Mouse (Mus musculus) heart, postnatal 25 days (tissue): ENCODE measurements around the gene Atp5k. TPM values are rescaled to one million over a fixed set of nuclear protein-coding genes. Genes with fewer than 3 reads are reported as not detected.

Source experiments
- DNase-seq: peaks from one replicate; pipeline ENCODE4 v3.0.0; 2022; ENCODE audit warnings: low spot score
- intact Hi-C: fragments of 180-260 bp; cut with DNase I; formaldehyde crosslinking; loops from one replicate; pipeline ENCODE4 v1.15.1; 2025
- total RNA-seq, 2 experiments: library from RNA; stranded (reverse); gene quantifications; 2 replicates each; pipeline ENCODE4 v1.2.3; 2021

The Atp5k gene
- 1,000 to 10,000 TPM; 1,102 to 1,112 TPM for total RNA-seq

DNA sequence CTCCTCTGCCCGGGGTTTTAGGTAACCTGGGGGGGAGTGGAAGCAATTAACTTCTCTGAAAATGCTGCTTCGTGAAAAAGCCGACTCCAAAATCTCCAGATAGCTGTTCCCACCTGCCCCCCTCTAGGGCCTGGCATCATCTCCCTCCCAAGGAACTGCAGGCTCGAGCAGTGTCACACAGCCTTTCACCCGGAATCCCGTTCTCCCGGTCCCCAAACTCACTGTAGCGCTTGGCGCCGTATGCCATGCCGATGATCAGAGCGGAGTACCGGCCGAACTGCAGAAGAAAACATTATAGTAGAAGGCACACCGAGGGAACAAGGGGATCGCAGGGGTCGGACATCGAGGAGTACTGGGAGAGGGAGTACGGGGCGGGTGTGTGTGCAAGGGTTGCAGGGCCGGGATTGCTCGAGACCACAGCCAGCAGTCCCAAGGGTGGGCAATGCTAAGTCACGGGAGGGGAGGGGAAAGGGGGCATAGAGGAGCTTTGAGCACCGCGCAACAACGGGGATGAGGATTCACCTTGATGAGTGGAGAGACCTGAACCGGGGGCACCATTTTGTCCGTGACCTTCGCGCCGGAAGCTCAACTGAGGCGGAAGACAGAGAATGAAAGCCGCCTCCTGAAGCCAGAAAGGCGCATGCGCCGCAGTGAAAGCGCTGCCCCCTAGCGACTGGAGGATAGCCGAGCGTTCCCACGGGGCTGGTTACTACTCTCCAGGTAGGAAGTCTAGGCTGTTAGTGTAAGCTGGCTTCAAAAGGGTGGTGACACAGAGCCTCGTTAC is at the start of gene Atp5k:
TSS of gene Atp5k (minus strand) at position 645 of the 784 bp plus-strand sequence.
- intact Hi-C loops = loop anchor here (1.0 to 5.0 kb wide), 2 partner anchors 25 to 198 kb away; no protein-coding TSS in a partner anchor
- DNase-seq = peak; percentile 82

DNA sequence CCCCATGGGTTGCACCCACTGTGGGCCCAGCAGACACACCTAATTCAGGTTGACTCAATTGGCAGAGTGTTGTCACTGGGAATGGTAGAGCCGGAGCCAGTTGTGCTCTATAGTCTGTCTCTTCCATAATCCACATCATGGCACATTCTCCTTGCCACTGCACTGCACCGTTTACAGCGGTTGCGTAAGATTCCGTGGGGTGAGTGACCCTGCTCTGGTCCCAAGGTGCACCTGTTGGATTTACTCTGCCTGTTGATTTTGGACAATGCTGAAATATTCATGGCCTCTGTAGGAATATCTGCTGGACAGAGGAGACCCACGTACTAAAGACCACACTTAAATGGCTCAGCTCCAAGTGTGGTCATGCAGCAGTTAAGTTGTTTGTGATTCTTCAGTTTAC is 48.8 kb upstream of the Atp5k start:
- intact Hi-C loops = no loop called here
- no peak for DNase-seq

DNA sequence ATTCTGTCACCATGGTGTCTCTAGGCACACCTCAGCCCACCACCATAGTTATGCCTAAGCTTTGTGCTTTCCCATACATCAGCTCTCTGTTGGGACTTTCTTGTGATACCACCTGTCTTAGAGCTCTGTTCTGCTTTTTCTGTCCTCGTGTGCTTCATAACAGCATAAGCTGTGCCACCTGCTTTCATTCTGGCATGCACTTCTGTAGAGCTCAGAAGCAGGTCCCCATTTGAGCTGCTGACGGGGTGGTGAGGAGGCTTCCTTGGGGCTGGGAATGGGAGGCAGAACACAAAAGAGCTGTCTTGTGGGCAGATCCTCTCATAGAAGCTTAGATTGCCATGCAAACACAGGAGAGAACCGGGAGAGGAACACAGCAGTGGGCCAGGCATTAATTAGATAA is 41.7 kb upstream of the Atp5k start:
- DNase-seq = no peak
- intact Hi-C loops = no loop called here

DNA sequence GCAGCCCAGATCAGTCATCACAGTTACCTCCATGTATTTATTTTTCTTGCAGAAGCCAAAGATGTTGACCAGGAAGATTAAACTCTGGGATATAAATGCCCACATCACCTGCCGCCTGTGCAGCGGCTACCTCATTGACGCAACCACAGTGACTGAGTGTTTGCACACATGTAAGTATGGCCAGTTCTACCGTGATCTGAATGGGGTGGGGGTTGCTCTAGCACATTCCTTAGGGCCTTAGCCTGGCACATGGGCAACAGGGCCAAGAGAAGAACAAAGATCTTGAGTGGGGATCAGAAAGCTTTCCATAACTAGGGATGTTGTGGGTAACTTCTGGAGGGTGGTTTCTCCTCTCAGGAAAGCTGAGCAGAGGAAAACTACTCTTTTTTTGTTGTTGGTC is 39.5 kb upstream of the Atp5k start:
- intact Hi-C loops = no loop called here
- no peak for DNase-seq

DNA sequence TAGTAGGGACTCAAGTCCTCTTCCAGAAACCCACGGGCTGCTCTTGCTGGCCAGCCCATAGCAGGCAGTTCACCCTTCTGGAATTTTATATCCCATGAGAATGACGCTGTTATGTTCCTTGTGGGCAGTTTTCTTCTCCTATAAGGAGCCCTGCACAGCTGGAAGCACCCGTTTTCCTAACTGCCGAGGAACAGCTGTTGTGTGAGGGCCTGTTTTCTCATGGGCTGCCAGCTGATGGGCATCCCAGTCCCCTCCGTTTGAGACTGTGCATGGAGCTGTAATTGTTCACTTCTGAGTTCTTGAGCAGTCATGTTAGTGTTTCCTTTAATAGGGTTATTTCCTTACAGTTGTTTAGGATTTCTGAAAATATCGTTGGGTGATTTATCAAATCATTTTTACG is 35.4 kb upstream of the Atp5k start:
- intact Hi-C loops = loop anchor here (10.0 kb wide), 1 partner anchor 205 kb away; the partner anchor contains the start of gene Dr1
- no peak for DNase-seq

DNA sequence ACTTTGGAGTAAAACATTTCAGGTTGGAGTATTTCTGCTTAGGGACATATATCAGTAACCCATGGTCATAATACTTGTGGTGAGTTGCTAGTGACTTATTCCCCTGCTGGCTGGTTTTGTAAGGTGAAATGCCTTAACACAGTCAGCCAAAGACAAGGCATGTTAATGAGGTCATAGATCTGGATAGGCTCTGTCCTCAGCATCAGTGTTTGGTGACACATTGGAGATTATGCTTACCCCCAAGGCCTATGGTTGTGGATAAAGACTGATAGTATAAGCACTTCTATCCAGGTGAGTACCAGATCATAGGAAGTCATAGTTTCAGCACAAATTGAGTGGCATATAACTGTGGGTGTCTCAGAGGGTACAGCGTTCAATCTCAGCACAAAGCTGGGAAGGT is 32.4 kb upstream of the Atp5k start:
- DNase-seq = no peak
- intact Hi-C loops = loop anchor here (10.0 kb wide), 1 partner anchor 202 kb away; the partner anchor contains the start of gene Dr1

DNA sequence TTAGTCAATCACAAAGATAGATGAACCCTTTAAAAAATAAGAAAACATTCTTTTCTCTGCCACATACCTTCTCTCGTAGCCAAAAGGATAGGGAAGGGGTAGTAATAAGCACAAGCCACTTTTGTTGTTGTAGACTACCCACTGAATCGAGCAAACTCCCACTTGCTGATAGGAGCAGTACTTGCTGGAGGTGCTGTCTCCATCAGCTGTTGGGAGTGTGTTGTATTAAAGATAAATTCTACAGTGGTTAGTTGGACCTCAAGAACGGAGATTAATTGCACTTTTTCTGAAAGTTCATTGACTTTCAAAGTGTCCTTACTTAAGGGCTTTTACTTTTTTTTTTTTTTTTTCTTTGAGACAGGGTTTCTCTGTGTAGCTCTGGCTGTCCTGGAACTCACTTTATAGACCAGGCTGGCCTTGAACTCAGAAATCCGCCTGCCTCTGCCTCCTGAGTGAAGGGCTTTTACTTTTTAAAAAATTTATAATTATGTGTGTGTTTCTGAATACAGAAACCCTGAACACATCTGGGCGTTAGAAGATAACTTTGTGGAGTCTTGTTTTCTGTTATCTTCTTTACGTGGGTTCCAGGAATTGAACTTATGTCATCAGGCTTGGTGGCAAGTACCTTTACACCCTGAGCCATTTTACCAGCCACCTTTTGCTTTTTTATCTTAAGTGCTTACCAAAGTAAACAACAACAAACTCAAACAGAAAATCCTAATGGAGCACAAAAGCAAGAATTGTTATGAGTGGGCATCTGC is 31.1 kb upstream of the Atp5k start:
- no peak for DNase-seq
- intact Hi-C loops = loop anchor here (10.0 kb wide), 1 partner anchor 201 kb away; the partner anchor contains the start of gene Dr1

DNA sequence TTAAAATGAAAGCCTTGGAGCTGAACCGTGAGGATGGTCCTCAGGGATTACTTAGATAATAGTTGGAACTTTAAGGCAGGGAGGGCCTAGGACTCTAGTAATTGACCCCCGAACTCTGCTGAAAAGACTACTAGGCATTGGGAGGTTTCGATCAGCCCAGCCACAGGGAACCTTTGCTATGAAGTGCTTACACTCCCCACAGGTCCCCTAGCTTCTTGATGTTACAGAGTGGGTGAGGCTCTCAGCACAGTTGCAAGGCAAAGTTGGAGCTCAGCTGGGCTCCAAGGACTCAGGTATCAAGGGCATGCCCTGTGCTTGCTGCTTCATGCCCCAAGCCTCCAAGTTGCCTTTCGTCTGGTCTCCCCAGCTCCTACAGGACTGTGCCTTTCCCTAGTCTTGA is 28.2 kb upstream of the Atp5k start:
- no peak for DNase-seq
- intact Hi-C loops = loop anchor here (10.0 kb wide), 1 partner anchor 198 kb away; the partner anchor contains the start of gene Dr1

DNA sequence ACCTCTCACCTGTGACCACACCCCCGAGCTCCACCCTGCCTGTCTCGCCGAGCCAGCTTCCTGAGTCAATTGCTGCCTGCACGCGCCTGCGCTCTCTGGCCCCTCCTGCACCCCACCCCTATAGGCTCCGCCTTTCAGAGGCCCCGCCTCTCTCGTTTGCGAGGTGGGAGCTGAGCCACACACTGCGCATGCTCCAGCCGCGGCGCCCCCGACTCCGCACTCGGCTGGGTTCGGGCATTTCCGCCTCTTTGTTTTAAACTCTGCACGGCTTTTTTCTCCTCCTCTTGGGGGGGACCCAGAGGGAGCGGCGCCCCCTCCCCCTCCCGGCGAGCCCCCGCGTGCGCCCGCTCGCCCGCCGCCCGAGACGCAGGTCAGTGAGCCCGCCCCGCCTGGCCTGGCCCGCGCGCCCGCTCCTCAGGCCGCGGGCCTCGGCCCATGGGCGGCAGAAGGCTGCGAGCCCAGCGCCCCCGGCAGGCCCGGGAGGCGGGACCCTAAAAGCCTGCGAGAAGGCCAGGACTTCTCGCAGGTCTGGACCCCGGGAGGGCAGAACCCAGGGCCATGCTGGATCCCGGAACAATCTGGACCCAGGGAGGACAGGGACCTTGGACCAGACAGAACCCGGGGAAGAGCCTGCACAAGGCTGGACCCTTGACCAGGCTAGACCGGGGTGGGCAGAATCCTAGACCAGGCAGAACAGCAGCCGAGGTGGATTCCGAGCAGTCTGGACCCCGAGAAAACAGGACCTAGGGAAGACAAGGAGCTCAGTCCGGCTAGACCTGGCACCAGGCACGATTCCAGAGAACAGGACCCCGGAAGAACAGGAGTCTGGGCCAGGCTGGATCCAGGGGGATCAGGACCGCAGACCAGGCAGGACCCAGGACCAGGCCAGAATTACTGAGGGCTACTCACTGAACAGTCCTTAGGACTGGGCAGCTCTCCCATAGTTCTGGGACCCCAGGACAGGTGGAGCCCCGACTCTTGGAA is 27.1 kb upstream of the Atp5k start, which contains the start of gene Pcgf3:
TSS of gene Pcgf3 (plus strand) at position 151 of the 984 bp plus-strand sequence.
- DNase-seq = peak; percentile 96
- intact Hi-C loops = loop anchor here (10.0 kb wide), 1 partner anchor 197 kb away; the partner anchor contains the start of gene Dr1

DNA sequence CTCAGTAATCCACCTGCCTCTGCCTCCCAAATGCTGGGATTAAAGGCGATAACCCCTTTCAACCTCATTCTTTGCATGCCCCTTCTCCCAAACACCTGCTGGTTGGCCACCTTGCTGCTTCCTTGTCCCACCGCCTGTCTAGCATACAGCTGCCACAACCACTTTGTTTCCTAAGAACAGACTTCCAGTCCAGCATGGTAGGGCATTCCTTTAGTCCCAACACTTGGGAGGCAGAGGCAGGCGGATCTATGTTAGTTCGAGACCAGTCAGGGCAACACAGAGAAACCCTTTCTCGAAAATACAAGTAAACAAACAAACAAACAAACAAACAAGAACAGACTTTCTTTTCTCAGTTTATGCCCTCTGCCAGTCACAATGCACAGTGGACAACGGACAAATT is 26.2 kb upstream of the Atp5k start:
- intact Hi-C loops = loop anchor here (10.0 kb wide), 1 partner anchor 196 kb away; the partner anchor contains the start of gene Dr1
- no peak for DNase-seq

DNA sequence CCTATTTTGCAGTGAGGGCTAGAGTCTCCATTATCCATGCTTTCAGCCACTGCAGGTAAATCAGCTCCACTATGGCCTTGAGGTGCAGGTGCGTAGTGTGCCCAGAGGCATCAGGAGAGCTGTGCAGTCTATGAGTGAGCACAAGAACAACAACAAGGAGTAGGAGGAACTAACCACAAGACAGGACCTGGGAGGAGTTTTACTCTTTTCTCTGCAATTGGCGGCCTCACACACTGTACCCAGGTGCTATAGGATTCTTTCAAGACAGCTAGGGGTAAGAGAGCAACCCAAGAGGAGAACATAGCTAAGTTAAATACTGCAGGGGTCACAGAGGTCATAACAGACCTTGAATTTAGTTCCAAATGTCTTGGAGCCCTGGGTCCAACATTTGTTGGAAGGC is 24.5 kb upstream of the Atp5k start:
- no peak for DNase-seq
- intact Hi-C loops = loop anchor here (1.0 kb wide), 1 partner anchor 24 kb away; the partner anchor contains the start of gene Atp5k

DNA sequence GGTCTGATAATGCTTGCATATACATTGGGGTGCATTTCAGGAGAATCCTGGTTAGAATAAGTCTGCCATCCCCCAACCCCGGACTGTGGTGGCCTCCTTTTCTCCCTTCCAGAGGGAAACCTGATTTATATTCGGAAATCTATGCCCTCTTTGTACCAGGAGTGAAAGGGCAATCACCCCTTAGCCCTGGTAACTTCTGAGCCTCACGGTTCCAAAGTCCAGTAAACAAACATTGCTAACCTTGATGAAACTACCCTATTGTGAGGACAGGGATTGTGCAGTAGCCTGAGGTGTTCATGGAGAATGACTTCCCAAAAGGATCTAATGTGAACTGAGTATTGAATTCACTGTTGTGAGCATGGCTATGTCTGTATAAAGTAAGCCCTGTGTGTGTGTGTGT is 19.8 kb upstream of the Atp5k start:
- DNase-seq = no peak
- intact Hi-C loops = no loop called here

DNA sequence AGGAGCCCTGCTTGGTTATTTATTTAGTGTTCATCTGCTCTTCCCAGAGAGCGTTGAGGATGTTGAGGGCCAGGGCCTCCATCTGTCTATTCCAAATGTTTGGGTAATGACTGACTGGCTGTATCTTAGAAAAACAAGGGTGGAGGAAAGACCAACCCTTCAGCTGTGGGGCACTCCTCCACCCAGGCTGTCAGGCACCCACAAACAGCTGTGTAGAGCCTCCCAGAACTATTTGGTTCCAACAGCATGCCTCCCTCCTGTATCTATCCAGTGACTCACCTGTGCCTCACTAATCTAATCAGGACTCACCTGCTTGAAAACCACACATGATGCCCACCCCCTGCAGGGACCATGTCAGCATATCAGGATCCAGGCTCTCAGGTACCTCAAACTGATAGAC is 18.2 kb upstream of the Atp5k start:
- no peak for DNase-seq
- intact Hi-C loops = no loop called here

DNA sequence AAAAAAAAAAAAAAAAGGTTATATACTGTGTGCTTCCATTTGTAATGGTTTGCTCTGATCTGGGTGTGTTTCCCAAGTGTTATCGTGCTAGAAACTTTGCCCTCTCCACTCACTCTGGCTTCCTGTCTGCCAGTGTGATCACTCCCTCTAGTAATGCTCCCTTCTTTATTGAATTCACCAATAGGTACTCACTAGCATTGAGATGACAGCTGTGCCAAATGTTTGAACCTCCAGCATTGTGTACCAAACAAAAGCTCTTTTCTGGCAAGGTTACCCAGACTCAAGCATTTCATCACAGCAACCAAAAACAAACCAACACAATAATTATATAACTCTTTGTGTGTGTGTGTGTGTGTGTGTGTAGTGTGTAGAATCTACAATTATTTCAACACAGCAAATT is 17.4 kb upstream of the Atp5k start:
- DNase-seq = no peak
- intact Hi-C loops = no loop called here

DNA sequence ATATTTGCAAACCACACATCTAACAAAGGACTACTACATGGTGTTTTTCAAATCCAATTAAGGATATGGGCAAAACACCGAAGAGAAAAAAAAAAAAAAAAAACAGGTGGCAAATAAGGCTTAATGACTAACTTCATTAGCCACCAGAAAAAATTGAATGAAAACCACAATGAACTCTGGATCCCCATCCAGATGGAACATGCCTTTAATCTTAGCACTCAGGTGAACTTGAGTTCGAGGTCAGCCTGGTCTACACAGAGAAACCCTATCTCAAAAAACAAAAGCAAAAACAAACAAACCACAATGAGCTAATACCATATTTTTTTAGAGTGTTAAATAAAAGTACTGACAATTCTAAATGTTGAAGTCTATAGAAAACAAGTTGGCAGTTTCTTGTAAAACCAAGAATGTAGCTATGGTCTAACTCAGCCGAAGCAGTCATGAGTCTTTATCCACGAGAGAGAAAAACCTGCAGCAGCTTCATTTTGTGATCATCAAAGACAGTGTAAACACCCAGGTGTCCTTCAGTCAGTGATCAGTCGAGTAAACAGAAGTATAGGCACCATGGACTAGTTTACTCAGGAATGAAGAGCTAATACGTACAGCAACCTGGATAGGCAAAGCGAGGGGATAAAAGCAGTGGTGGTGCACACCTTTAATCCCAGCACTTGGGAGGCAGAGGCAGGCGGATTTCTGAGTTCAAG is 16.7 kb upstream of the Atp5k start:
- intact Hi-C loops = no loop called here
- no peak for DNase-seq

DNA sequence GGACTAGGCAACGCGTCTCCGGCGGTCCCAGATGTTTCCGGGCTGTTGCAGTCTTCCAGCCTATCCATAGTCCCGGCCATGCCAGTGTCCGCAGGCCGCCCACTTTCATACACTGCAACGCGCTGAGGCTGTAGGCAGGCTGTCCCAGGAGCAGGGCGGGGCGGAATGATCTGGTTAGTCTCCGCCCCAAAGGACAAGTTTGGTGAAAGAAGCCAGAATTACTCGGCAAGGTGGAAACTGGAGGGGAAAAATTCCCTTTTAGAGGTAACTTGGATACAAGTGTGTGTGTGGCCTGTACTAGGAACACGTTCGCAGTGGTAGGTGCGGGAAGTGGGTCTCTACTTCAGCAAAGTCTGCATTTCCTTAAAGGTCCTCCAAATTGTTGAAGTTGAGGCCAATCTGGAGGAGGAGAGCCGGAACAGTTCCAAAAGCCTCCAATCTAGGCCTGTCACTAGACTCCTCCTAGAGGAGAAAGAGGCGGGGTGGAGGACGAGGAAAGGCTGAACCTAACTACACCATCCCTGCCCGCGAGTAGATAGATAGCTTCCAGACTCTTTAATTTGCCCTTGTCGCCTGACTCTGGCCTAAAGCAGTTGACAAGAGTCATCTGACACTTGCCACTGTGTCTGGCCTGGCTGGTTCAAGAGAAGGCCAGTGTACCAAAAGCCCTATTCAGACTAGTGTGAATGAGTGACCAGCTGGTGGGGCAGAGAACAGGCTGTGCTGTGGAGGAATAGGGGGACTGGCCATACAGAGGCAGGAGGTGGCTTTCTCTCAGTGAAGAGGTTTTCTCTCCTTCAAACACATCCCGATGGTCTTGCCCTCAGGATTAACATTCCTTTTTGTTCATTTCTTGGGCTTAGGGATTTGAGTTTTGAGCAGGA is 14.8 kb upstream of the Atp5k start, which contains the start of gene Mfsd7a:
TSS of gene Mfsd7a (minus strand) at position 107 of the 884 bp plus-strand sequence.
- intact Hi-C loops = no loop called here
- peak; percentile 67 for DNase-seq

DNA sequence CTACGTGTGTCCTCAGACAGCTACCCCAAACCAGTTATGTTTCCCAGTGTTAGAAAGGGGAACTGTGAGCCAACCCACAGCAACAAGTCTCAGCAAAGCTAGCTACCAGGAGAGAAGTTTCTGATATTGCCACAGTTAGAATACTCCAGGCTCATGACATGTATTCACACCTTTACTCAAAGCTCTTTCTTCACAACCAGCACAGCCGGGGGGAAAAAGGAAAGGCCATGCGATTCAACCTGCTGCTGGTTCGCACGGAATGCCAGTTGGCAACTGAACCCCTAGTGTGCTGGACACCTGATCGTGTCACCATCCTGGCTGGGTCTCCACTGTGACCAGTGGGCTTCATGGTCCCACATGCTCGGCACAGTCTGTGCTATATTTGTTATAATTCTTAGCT is 13.6 kb upstream of the Atp5k start:
- no peak for DNase-seq
- intact Hi-C loops = no loop called here

DNA sequence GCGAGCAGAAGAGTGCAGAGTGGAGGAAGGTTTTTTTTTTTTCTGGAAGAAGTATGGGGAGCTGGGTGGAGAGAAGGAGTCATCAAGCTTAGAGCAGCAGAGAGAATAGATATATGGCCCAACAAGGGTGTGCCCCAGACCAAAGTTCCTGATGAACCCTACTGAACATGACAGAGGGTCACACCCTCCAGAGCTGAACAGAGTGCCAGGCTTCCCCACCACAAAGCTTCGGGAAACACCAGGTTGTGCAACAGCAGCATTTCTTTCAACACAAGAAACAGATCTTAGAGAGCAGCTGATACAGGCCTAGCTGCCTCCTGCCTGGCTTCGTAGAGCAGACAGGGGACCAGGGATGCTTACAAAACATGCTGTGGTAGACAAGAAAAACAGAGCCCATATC is 12.7 kb upstream of the Atp5k start:
- no peak for DNase-seq
- intact Hi-C loops = no loop called here
